Mouse (Mus musculus) cerebellum, adult (tissue): ENCODE data around the gene Cinp.

ENCODE experiments used
- ATAC-seq: cut with Nextera tagmentation; 2 replicates; pipeline ENCODE4 v1.9.2; 2017; ENCODE audit warnings: mild to moderate bottlenecking, moderate library complexity, mixed read lengths; ENCODE audit not compliant: insufficient number of reproducible peaks, low FRiP score, low TSS enrichment

The Cinp gene

DNA sequence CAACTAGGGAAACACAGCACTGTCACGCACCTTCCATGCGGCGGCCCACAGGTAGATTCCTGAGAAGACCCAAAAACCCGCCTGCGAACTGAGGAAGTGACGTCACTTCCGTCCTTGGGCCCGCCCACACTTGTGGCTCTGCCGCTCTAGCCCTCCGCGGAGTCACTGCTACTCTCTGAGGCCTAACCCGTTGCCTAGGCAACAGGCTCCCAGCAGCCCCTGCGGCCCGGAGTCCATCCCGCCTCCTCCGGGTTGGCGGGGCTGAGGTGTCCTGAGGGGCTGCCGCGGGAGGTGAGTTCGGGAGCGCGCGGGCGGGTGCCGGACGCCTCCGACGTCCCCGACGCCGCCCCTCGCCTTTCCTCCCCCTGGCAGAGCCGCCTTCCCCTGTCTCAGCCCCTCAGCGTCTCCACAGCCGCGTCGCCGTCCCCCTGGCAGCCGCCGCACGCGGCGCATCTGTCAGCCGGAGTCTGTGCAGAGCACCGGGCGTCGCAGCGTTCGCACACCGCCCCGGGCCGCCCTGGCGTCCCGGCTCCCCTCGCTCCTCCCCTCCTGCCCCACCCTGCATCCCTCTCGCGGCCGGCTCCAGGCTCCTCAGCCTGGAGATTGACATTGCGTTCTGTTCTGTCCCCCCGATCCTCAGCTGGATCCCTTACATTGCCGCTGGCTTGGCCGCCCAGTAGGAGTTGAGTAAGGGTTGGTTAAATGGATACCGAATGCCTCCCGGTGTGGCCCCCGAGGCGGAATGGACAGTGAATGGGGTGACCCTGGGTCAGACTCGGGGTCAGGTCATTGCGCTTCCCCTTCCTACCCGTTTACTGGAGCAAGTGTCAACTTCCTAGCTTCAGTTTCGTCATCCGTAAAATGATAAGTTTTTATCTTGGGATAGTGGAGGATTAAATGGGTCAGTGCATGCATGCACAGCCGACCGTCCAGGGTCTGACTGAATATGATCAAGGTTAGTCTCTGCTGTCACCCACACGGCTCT, at the start of gene Cinp, which contains the start of gene Tecpr2:
Gene Cinp (minus strand): TSS at position 110 of the 985 bp plus-strand sequence.
Gene Tecpr2 (plus strand): TSS at position 229 of the 985 bp plus-strand sequence.
- peak; percentile 98 for ATAC-seq

DNA sequence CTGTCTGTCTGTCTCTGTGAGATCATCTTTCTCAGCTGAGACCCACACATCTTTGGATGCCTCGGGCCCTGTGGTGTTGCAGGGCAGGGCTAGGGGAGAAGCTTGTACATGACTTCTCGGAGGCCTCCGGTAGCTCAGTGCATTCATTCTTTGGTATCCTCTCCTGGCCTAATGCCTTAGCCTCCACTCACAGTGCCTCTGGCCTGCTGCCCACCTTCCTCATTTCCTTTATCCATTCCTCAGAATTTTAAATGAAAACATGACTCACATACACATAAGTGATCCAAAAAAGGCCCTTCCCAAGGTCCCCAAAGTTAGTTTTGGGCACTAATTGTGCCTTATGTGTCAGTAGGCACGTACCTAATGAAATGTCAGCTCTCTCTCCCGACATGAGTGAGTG, 48.6 kb upstream of the Cinp start:
- ATAC-seq: no peak

DNA sequence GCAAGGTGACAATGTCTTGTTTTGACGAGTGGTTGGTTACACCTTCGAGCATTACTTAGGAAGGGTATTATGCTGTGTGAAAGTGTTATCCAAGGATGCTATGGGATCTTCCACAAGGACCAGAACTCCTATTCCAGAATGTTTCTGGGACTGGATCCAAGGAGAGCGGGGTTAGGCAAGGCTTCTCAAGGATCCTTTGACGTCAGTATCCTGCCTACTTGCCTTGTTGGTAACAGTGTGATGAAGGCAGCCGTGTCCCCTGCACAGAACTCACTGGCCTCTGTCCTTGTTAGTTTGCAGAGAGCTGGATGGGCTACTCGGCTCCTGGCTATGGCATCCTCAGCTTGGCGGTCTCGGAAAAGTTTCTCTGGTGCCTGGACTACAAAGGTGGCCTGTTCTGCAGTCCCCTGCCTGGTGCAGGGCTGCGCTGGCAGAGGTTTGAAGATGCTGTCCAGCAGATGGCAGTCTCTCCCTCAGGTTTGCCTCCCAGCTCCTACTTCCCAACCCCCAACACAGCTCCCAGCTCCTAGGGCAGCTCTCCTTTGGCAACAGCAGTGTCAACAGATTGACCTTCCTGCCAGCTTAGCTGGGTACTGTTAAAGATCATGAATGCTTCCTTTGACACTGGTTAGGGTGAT, 47.2 kb upstream of the Cinp start:
- ATAC-seq: peak; percentile 78

DNA sequence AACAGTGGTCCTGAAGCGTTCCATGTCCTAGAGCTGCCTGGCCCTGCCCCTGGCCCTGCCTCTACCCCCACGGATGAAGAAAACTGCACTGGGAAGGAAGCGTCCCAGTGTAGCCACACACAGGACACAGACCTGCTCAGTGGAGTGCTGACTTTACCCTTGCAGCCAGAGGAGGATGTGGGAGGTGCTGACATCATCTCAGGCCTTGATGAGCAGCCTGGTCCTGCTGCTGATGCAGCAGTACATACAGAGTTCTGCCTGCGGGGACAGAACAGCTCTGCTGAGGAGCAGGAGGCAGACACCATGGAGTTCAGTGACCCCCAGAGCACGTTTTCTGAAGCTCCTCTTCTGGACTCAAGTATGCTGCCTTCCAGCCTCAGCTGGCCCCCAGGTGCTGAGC, 43.9 kb upstream of the Cinp start:
- ATAC-seq: no peak

DNA sequence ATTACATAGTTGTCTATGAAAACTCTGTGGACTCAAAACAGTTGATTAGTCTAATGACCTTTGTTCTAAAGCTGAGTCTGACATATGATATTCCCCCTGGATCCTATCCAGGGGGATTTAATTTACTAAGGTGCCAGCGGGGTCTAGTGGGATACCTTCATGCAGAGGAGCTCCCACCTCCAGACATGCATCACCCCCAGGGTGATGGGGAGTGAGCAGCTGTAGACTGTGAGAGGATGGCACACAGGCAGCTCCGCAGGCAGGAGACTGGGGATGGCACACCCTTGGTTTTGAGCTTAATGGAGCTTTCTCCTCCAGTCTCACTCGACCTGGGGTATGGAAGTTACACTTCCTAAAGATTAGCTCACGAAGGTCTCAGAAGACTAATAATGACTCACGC, 32.6 kb upstream of the Cinp start:
- ATAC-seq: no peak

DNA sequence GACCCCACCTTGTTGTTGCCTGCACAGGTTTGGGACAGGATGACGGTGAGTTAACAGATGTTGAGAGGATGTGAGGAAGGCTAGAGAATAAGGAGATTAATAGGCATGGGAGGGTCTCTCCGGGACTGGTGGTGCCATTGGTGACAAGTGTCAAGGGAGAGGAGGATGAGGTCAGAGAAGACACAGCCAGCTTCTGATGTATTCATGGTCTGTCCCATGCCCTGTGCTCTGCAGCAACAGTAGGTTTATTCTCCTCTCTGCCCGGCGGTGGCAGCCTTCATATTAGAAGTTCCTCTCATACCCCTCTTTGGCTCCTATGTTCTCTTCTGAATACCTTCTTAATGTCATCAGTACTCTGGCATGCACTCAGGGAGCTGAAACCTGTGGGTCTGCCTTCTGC, 31.3 kb upstream of the Cinp start:
- ATAC-seq: no peak

DNA sequence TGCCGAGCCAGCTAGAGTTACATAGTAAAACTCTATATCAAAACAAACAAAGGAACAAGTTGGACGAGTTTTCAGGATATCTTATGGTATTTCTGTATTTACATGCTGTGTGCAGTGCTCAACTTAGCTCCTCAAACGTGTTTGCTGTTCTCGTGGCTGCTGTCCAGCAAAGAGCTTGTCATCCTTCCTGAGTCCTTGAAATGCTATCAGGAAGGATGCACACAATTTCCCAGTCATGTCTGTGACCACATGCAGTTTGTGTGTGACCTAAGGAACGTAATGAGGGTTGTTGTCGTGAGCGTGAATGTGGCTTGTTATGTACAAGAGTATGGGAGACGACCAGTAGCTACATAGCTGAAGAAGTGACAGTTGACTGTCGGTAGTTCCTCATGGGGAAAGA, 26.8 kb upstream of the Cinp start:
- ATAC-seq: no peak

DNA sequence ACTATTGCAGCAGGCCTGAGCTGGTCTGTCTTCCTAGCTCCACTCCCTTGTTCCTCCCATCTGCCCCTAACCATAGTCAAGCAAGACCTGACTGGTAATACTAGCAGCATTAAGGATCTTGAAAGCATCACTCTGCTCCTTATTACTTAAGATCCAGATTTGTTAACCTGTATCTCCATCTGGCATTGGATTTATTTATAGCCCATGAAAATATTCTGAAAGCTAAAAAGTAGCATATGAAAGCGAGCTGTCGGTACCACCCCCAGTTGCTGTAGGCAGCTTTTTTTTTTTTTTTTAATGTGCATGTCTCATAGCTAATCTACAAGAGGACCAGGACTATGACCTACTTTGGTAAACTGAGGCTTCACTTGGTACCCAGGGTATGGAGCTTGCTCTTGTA, 21.0 kb upstream of the Cinp start:
- ATAC-seq: no peak

DNA sequence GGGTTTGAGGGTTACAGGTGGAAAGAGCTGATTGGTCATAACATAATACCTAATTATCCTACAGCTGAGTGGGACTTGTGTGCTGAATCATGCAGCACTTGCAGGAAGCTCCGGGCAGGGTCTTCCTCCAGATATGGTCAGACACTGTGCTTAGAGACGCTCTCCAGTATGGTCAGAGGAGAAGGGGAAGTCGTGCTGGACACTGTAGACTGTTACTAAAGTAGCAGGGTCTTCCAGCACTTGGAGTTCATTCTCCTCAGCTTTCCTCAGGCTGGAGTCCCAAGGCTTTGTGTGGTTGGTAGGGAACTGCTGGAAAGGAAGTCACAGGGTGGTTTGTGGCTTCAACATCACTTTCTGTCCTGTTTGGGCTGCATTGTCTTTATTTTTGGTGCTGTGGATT, 18.9 kb upstream of the Cinp start:
- ATAC-seq: no peak

DNA sequence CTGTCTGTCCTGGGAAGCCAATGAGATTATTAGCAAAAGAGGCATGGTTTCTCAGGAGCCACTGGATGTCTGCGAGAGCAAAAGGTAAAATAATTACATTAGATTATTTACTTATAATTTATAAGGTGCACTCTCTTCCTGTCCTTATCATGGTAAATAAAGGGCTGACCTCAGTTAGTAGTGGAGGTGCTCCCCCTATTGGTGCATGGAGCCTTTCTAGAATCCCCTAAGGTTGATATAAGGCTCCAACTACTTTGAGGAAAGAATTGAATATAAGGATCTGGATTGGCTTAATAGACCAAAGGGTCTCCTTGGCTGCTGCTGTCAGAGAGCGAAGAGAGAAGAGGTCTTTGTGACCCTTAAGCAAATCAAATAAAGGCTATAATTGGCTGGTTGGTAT, 14.6 kb upstream of the Cinp start:
- ATAC-seq: no peak

DNA sequence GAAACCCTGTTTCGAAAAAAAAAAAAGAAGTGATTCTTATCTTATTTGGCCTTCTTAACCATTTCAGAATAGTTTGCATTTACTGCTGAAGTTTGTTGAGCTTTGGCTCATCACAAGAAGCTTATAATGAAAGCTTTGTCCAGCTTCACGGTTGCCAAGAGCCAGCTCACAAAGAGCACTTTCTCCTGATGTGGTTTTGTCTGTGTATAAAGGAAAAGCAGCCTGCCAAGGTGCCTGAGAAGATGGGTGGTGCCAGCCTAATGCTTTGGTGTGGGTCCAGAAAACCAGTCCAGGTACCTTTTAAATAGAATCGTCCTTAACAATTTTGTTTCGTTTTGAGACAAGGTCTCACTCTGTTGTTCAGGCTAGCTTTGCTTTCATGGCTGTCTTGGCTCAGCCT, 13.2 kb upstream of the Cinp start:
- ATAC-seq: no peak

DNA sequence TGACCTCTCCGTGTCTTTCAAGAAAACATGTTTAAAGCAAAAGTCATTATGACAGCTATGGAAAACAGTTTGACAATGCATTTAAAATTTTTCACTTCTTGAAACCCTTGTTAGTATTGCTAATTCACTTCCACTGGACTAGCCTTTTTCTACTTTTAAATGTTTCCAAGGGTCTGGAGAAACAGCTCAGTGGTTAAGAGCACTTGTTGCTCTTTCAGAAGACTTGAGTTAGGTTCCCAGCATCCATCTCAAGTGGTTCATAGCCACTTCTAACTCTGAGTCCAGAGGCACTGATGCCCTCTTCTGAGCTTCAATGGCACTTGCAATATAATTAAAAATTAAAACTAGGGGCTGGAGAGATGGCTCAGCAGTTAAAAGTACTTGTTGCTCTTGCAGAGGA, 2.9 kb upstream of the Cinp start:
- ATAC-seq: no peak

DNA sequence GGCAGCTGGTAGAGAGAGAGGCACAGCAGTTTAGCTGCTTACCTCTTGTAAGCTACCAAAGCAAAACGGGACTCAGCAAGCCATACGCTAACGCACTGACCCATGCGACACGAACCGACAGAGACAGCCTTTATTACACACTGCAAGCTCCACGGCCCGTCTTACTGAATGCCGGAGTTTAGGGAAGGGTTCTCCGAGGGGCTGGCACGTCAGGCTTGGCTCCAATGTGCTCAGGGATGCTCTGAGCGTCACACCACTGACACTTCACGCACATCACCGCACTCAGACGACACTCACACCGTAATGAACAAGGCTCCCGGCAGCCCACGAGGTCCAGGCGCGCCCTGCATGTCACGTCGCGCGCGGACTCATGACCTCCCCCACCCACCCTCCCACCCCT, 339 bp downstream of the Cinp start:
- 0 out of 2 replicates have a peak, but pooled peaks have one; percentile 14 for ATAC-seq

DNA sequence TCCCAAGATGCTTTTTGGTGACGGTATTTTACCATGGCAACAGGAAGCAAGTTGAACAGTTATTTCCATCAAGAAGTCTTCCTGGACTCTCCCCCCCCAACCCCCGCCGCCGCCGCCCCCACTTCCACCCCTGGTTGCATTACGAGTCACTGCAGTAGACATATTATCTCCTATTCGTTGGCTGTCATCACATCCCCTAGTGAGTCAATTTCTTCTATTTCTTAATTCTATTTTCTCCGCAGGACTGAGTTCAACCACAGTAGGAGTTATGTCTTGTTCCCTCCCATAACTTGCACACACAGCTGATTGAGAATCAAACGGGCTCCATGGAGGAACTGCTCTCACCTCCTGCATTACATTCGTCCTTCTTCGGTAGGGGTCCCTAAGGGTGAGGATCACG, 839 bp downstream of the Cinp start:
- ATAC-seq: no peak

DNA sequence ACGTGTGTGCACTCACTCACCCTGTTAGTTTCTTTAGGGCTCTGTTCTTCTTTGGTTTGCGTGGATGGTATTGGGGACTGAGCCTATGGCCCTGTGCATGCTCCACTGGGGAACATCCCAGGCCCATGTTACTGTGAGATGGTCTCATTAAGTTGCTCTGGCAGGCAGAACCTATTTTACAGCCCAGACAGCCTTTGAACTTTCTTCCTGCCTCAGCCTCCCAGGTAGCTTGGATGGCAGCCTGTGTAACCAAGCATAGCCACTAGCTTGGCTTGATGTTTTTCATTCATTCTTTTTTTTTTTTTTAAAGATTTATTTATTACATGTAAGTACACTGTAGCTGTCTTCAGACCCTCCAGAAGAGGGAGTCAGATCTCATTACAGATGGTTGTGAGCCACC, 3.7 kb downstream of the Cinp start:
- ATAC-seq: no peak

DNA sequence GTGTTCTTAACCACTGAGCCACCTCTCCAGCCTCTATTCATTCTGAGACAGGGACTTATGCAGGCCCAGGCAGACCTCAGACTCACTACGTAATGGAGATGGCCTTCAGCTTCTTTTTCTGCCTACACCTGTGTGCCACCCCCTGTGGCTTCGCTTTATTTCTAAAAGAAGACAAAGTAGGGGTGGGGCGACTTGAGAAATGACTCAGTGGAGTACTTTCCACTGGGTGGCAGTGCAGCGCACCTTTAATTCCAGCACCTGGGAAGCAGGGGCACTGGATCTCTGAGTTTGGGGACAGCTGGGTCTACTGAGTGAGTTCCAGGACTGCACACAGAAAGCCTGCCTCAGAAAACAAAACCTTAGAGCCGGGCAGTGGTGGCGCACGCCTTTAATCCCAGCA, 6.7 kb downstream of the Cinp start:
- ATAC-seq: no peak

DNA sequence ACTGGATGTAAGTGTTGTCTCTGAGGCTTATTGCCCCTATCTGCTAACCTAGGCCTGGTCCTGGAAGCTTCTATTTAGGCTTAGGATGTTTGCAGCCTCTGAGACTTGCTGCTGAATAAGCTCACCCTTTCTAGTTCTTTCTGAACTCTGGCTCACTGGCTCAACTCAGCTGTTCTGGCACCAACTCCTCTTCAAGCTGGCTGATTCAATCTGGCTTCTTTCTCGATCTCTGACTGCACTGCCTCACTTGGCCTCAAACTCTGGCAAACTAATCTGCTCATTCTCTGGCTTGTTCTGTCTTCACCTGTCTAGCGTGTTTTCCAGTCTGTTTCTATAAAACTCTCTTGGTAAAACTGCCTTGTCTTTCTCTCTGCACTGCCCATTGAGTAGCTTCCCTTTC, 13.6 kb downstream of the Cinp start:
- ATAC-seq: no peak

DNA sequence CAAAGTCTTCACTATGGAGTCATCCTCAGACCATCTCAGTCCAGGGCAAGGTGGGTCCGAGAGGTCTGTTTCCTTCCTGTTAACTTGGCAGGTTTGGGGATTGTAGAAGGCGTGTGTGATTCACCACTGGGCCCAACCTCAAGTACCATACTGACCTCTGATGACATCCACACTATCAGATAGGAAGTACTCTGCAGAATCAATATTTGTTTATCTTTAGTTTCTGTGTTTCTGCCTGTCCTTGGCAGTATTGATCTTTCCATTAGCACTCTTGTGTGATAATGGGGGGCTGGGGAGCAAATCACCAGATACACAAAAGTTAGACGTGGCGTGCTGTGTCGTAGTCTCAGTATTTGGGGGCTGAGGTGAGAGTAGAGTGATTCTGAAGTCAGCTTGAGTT, 17.7 kb downstream of the Cinp start:
- no peak for ATAC-seq

DNA sequence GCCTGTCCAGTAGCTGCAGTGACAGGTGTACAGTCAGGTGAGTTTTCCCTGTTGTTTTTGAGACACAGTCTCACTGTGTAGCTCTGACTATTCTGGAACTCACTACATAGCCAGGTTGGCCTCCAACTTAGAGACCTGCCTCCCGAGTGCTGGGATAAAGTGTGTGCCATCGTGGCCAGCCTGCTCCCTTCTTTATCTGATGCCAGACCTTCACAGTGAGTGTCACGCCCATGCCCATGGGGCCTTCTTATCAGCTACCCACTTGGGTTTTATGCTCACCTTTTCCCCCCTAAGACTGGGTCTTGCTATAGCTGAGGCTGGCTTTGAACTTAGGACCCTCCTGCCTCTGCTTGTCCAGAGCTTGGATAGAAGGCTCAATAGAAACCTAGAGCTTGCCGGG, 18.8 kb downstream of the Cinp start:
- ATAC-seq: no peak

DNA sequence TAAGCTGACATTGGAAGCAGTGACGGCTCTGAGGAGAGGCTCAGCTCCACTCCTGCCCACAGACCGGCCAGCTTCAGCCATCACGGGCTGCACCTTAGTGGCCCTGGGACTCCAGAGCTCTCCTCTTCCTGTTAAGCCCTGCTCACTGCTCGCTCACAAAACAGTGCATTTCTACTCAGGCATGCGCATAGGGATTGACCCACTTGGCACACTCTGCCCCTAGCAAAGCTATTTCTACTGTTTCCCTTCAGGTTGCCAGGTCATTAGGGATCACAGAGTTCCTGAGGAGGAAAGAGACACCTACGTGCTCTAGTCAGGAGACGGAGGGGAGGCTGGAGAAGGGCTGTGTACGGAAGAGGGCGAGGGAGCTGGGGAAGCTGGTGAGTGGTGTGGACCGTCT, 23.0 kb downstream of the Cinp start:
- peak; percentile 58; the same call in 1 of the 2 replicates for ATAC-seq

DNA sequence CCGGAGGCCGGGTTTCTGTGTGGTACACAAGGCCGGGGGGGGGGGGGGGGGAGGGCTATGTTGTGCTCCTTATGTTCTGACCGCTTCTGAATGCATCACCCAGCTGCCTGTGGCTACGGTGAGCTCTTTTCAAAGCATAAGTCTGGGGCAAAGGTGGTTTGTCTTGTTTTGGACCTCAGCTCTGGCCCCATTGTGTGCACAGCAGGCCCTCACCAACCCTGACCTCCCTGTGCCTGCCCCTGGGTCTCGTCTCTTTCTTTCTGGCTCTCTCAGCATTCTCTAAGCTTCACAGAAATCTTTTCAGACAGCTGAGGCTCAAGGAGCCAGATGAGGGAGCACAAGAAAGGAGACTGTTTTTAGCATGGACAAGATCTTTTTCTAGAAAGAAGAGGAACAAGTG, 23.4 kb downstream of the Cinp start:
- ATAC-seq: no peak

DNA sequence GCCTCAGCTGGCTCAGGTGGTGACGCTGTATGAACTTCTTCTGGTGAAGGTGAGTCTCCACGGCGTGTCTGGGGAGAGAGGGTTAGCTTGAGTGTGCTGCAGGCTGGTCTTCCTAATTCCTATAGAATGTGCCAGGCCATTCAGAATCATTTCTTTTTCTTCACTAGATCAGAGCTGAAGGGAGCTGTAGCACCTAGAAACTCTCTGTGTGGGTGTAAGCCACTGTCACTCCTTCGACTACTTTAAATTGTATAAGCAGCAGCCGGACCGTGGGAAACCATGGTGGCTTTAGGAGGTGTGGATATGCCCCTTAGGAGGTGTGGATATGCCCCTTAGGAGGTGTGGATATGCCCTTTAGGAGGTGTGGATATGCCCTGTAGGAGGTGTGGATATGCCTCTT, 24.9 kb downstream of the Cinp start:
- ATAC-seq: no peak
